Mouse (Mus musculus) regulatory T cell (primary cell): ENCODE data around the gene BC051142.

Source experiments
- in situ Hi-C: fragments of 300-600 bp; cut with MboI, MseI; formaldehyde crosslinking; loops from one replicate; pipeline ENCODE4 v1.15.1; 2025; ENCODE audit warnings: high pct_unique_total_duplicates

Gene BC051142

DNA sequence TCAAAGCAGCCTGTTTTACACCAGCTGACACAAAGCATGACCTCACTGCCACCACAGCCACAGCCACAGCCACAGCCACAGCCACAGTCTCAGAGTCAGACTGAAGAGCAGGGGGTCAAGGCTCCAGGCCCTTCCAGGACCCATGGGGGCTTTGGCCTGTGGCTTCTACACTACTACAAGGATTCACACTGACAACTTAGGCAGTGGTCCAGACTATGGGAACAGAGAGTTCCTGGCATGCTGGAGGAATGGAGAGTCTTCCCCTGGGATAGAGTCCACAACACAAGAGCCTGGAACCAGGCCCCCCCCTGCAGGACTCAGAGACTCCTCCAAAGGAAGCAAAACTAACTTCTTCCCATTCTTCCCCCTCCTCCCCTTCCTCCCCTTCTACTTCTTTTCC, 109.0 kb downstream of the BC051142 start:
- in situ Hi-C loops: no loop called here
